Mouse (Mus musculus) hindbrain, postnatal 0 days (tissue): ENCODE measurements around the gene Ino80. TPM values are rescaled to one million over a fixed set of nuclear protein-coding genes. Genes with fewer than 3 reads are reported as not detected.

Experiments used
- ATAC-seq: fragments of 200-750 bp; cut with Nextera tagmentation; 2 replicates; pipeline ENCODE4 v1.8.0; 2017; ENCODE audit warnings: mild to moderate bottlenecking, moderate TSS enrichment, moderate library complexity
- DNase-seq: peaks from one replicate; pipeline ENCODE4 v3.0.0-alpha.2; 2015; ENCODE audit warnings: low spot score
- H3K27ac ChIP-seq: fragments of 300-500 bp; sonication (generic); 2 replicates; pipeline ENCODE4 v1.5.1; 2014; ENCODE audit warnings: mild to moderate bottlenecking
- H3K27me3 ChIP-seq: fragments of 300-500 bp; sonication (generic); 2 replicates; pipeline ENCODE4 v1.6.1; 2014; ENCODE audit warnings: low read length, mixed read lengths; ENCODE audit not compliant: insufficient read depth
- H3K36me3 ChIP-seq: fragments of 300-500 bp; sonication (generic); 2 replicates; pipeline ENCODE4 v1.6.1; 2014; ENCODE audit warnings: low read length, mixed read lengths; ENCODE audit not compliant: insufficient read depth
- H3K4me1 ChIP-seq: fragments of 300-500 bp; sonication (generic); 2 replicates; pipeline ENCODE4 v1.6.1; 2014; ENCODE audit warnings: antibody characterized with exemption, low read length, mixed read lengths; ENCODE audit not compliant: insufficient read depth
- H3K4me2 ChIP-seq: fragments of 300-500 bp; sonication (generic); 2 replicates; pipeline ENCODE4 v1.6.1; 2014; ENCODE audit warnings: low read depth, mild to moderate bottlenecking, low read length, moderate library complexity, mixed read lengths
- H3K4me3 ChIP-seq: fragments of 300-500 bp; sonication (generic); 2 replicates; pipeline ENCODE4 v1.5.1; 2014; ENCODE audit warnings: low read length
- H3K9ac ChIP-seq: fragments of 300-500 bp; sonication (generic); replicated peaks from 2 replicates; pipeline ENCODE4 v1.6.1; 2014; ENCODE audit warnings: mild to moderate bottlenecking, low read length, moderate library complexity, mixed read lengths
- H3K9me3 ChIP-seq: fragments of 300-500 bp; sonication (generic); 2 replicates; pipeline ENCODE4 v1.6.1; 2016; ENCODE audit warnings: low read length, mixed read lengths
- CTCF ChIP-seq: IDR thresholded peaks from 2 replicates; pipeline ENCODE4 v1.5.1; 2016; ENCODE audit warnings: antibody characterized with exemption, control low read depth, low read depth
- WGBS: fragments of 180-500 bp; shearing (Covaris S2); extraction: QIAGEN DNeasy Blood & Tissue Kit; methylation state at CpG from one replicate; pipeline ENCODE4 v1.1.7; 2014; 5-methylcytosine and 5-hydroxymethylcytosine counted together
- polyA plus RNA-seq: library from polyadenylated mRNA; unstranded; fragments of >200 nt; fragmentation: Nextera tagmentation; extraction: Ambion mirVana; gene quantifications from 2 replicates; pipeline ENCODE4 v1.2.1, GENCODE M21; 2015
- total RNA-seq: library from RNA; depleted of rRNA; stranded (reverse); fragments of >200 nt; gene quantifications from 2 replicates; pipeline ENCODE4 v1.2.3, GENCODE M21; 2014

The Ino80 gene
- total and polyA plus RNA-seq, 2 experiments from 2014 or later = 2.3 to 13.4 TPM

GRCm38 (mm10) chr2:119334964-119335525, 142.4 kb downstream of the Ino80 start:
- no peaks in the 10 kb centered on the region for H3K9me3 ChIP-seq
- H3K27me3 ChIP-seq = peaks cover 12% of the 10 kb centered on the region; the same call in 1 of the 2 replicates
- no peaks in the 10 kb centered on the region for H3K36me3 ChIP-seq
- ATAC-seq (no peak), DNase-seq (no peak)
- no peak overlapping the region for H3K4me2 ChIP-seq
- 75% methylated on average over 7 of the region's 7 CpGs for WGBS
- TF ChIP-seq CTCF = no peak
- no peak overlapping the region for H3K27ac ChIP-seq
- H3K4me3 ChIP-seq = no peak overlapping the region
- no peaks in the 10 kb centered on the region for H3K4me1 ChIP-seq
- H3K9ac ChIP-seq = no peak overlapping the region

GRCm38 (mm10) chr2:119334135-119334534, 143.4 kb downstream of the Ino80 start:
- H3K9ac ChIP-seq = no peak overlapping the region

GRCm38 (mm10) chr2:119332177-119332661, 145.3 kb downstream of the Ino80 start:
- WGBS = 62% methylated on average over 24 of the region's 24 CpGs
- H3K36me3 ChIP-seq = no peaks in the 10 kb centered on the region
- ATAC-seq = no peak
- H3K4me1 ChIP-seq = peaks cover 4% of the 10 kb centered on the region; the same call in 1 of the 2 replicates
- H3K27me3 ChIP-seq = peaks cover 19% of the 10 kb centered on the region
- H3K9me3 ChIP-seq = no peaks in the 10 kb centered on the region
- no peak for TF ChIP-seq CTCF
- no peak overlapping the region for H3K4me3 ChIP-seq
- H3K4me2 ChIP-seq = no peak overlapping the region
- DNase-seq = no peak
- no peak overlapping the region for H3K27ac ChIP-seq
- no peak overlapping the region for H3K9ac ChIP-seq

More at GRCm38 (mm10) chr2:119334135-119334534, 143.4 kb downstream of the Ino80 start:
- Histone ChIP-seq H3K9me3 (no peaks in the 10 kb centered on the region), H3K4me2 (no peak overlapping the region), H3K4me1 (peaks cover 2% of the 10 kb centered on the region; the same call in 1 of the 2 replicates), H3K4me3 (no peak overlapping the region), H3K27me3 (peaks cover 12% of the 10 kb centered on the region; the same call in 1 of the 2 replicates), H3K27ac (no peak overlapping the region), H3K36me3 (no peaks in the 10 kb centered on the region)
- WGBS = 75% methylated on average over 1 of the region's 1 CpGs
- DNase-seq = no peak
- ATAC-seq = no peak
- TF ChIP-seq CTCF = no peak

GRCm38 (mm10) chr2:119330795-119331194, 146.7 kb downstream of the Ino80 start:
- WGBS = 88% methylated on average over 8 of the region's 8 CpGs
- H3K36me3 ChIP-seq = no peaks in the 10 kb centered on the region

GRCm38 (mm10) chr2:119329123-119329817, 148.2 kb downstream of the Ino80 start:
- ATAC-seq (0 out of 2 replicates have a peak, but pooled peaks have one; percentile 6), DNase-seq (peak; percentile 55)
- no peak overlapping the region for H3K4me3 ChIP-seq
- H3K9me3 ChIP-seq = no peaks in the 10 kb centered on the region
- peaks cover 30% of the 10 kb centered on the region for H3K27me3 ChIP-seq
- peaks cover 20% of the 10 kb centered on the region for H3K4me1 ChIP-seq
- WGBS = 43% methylated on average over 3 of the region's 3 CpGs
- no peak overlapping the region for H3K27ac ChIP-seq
- 0 out of 2 replicates have a peak overlapping the region, but pooled peaks have one; percentile 24 for H3K4me2 ChIP-seq
- H3K36me3 ChIP-seq = no peaks in the 10 kb centered on the region
- H3K9ac ChIP-seq = no peak overlapping the region
- TF ChIP-seq CTCF = no peak

More at GRCm38 (mm10) chr2:119330795-119331194, 146.7 kb downstream of the Ino80 start:
- no peak for TF ChIP-seq CTCF
- no peaks in the 10 kb centered on the region for H3K9me3 ChIP-seq
- H3K4me2 ChIP-seq = no peak overlapping the region
- no peak for DNase-seq
- no peak overlapping the region for H3K27ac ChIP-seq
- peaks cover 5% of the 10 kb centered on the region; the same call in 1 of the 2 replicates for H3K4me1 ChIP-seq
- peaks cover 23% of the 10 kb centered on the region for H3K27me3 ChIP-seq
- no peak overlapping the region for H3K4me3 ChIP-seq
- no peak overlapping the region for H3K9ac ChIP-seq
- ATAC-seq = no peak

- ATAC-seq (no peak), DNase-seq (no peak)
- no peaks in the 10 kb centered on the region for H3K36me3 ChIP-seq
- H3K27ac ChIP-seq = no peak overlapping the region
- peaks cover 21% of the 10 kb centered on the region for H3K4me1 ChIP-seq
- TF ChIP-seq CTCF = no peak
- H3K4me3 ChIP-seq = peak overlapping the region; percentile 55; the same call in 1 of the 2 replicates
- 35% methylated on average over 5 of the region's 5 CpGs for WGBS
- peaks cover 31% of the 10 kb centered on the region for H3K27me3 ChIP-seq
- H3K9ac ChIP-seq = no peak overlapping the region
- peak overlapping the region; percentile 98 for H3K4me2 ChIP-seq
- H3K9me3 ChIP-seq = no peaks in the 10 kb centered on the region
Measured at GRCm38 (mm10) chr2:119328546-119328945, 148.9 kb downstream of the Ino80 start.
